Mouse (Mus musculus) bone marrow, adult 2 months (tissue): Measurements from ENCODE around the gene Alk.

Experiments
- CTCF ChIP-seq: fragments of 200-500 bp; IDR thresholded peaks from 2 replicates; pipeline ENCODE4 v1.5.1; 2011; ENCODE audit warnings: low read length, control low read depth; ENCODE audit not compliant: control insufficient read depth, insufficient read depth
- POLR2A ChIP-seq: fragments of 200-500 bp; IDR thresholded peaks from 2 replicates; pipeline ENCODE4 v1.6.1; 2011; ENCODE audit warnings: low read depth, mild to moderate bottlenecking, control low read depth, low read length, borderline replicate concordance; ENCODE audit not compliant: control insufficient read depth

DNA sequence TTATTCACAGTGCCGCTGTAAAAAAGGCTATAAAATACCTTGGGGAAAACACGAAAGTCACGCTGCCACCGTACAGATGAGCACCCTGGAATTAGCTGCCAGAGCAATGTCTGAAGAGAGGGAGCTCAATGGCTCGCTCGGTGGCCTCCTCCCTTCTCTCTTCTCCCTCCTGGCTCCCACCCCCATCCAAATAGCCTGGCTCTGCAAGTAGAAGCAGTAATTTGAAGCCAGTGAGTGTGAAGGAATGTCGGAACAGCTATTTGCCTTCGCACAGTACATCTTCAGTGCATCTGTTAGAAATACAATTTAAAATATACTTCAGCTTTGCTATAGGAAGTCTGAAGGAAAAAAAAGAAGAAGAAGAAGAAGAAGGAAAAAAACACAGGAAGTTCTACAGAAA is 208.5 kb downstream of the Alk start:
- TF ChIP-seq POLR2A: no peak
- TF ChIP-seq CTCF: no peak
